ENCODE assay signal across 13 mouse cellular contexts in genomic region chr2:156843331-156843730, GRCm38 (mm10). TPM values are rescaled to one million over a fixed set of nuclear protein-coding genes. Genes with fewer than 3 reads are reported as not detected.
A peak's percentile ranks its signal among the peaks of the same experiment; 100 is the strongest.
DNase-seq lines count a peak whose midpoint lies in the region; ATAC-seq and TF ChIP-seq lines count a peak whose summit lies in the region.
"Had no signal": no experiment of that assay in that cellular context is flagged by ENCODE, and none has a peak within 500 bp of the region (broad histone marks: within the 10 kb centered on the region; RNA-seq: fewer than 3 reads in every experiment).

No protein-coding gene starts in this region.

- H3K27me3 ChIP-seq in heart, embryonic 13.5 days (replicated peaks), result no peaks in the 10 kb centered on the region
- H3K27me3 ChIP-seq in lung, embryonic 14.5 days (ENCODE audit: insufficient read depth, low read length), result no peaks in the 10 kb centered on the region
- H3K27me3 ChIP-seq in limb, embryonic 12.5 days, result no peaks in the 10 kb centered on the region

- H3K9ac ChIP-seq in heart, embryonic 13.5 days, result no peak overlapping the region
- no peak overlapping the region for H3K9ac ChIP-seq in lung, embryonic 14.5 days
- no peak overlapping the region for H3K9ac ChIP-seq in limb, embryonic 12.5 days (replicated peaks)

- TF ChIP-seq POLR2A in brain, embryonic 14.5 days (IDR thresholded peaks at IDR 0.05; ENCODE audit: borderline replicate concordance, extremely low read depth, insufficient read depth, insufficient read length, poor library complexity, severe bottlenecking), result no peak

- no peak overlapping the region for H3K4me3 ChIP-seq in heart, embryonic 13.5 days
- no peak overlapping the region; the same call in 1 of the 2 replicates for H3K4me3 ChIP-seq in lung, embryonic 14.5 days (ENCODE audit: low read depth, low read length)
- no peak overlapping the region for H3K4me3 ChIP-seq in limb, embryonic 12.5 days (replicated peaks)

- no peaks in the 10 kb centered on the region for H3K9me3 ChIP-seq in heart, embryonic 13.5 days
- H3K9me3 ChIP-seq in lung, embryonic 14.5 days (ENCODE audit: low read depth, low read length), result no peaks in the 10 kb centered on the region
- no peaks in the 10 kb centered on the region for H3K9me3 ChIP-seq in limb, embryonic 12.5 days

- DNase-seq in heart, postnatal 4 days, result no peak
- no peak for DNase-seq in lung, embryonic 14.5 days
- no peak for DNase-seq in lung, postnatal 36 days
- peak; percentile 24 for DNase-seq in brain, embryonic 14.5 days (ENCODE audit: low read depth)
- DNase-seq in frontal cortex, postnatal 25 days (ENCODE audit: low spot score in 2 of 2), result no peak
- no peak for DNase-seq in left cerebral cortex, adult 9 months (ENCODE audit: low spot score in 2 of 2)
- DNase-seq: adrenal gland, postnatal 10 days; kidney, postnatal 25 days; lung, adult 2 months had no signal

- ATAC-seq in heart, embryonic 13.5 days (ENCODE audit: extremely low read depth, insufficient number of reproducible peaks, low FRiP score, low TSS enrichment), result no peak
- ATAC-seq in lung, embryonic 14.5 days (ENCODE audit: insufficient read depth), result no peak
- ATAC-seq in limb, embryonic 12.5 days (ENCODE audit: insufficient number of reproducible peaks, insufficient read depth, low FRiP score, low TSS enrichment, low read depth), result no peak

- H3K4me1 ChIP-seq in heart, embryonic 13.5 days, result peaks cover 59% of the 10 kb centered on the region
- H3K4me1 ChIP-seq in lung, embryonic 14.5 days (ENCODE audit: insufficient read depth), result peaks cover 38% of the 10 kb centered on the region
- peaks cover 69% of the 10 kb centered on the region for H3K4me1 ChIP-seq in limb, embryonic 12.5 days (replicated peaks)

- H3K27ac ChIP-seq in heart, embryonic 13.5 days (replicated peaks), result no peak overlapping the region
- no peak overlapping the region for H3K27ac ChIP-seq in lung, embryonic 14.5 days (ENCODE audit: low read depth)
- peak overlapping the region; percentile 68; the same call in 1 of the 2 replicates for H3K27ac ChIP-seq in limb, embryonic 12.5 days

- 78% methylated on average over 10 of the region's 10 CpGs for WGBS in heart, embryonic 13.5 days
- 65% methylated on average over 10 of the region's 10 CpGs for WGBS in lung, embryonic 14.5 days
- 43% methylated on average over 10 of the region's 10 CpGs for WGBS in limb, embryonic 12.5 days

- H3K36me3 ChIP-seq in heart, embryonic 13.5 days, result peaks cover 42% of the 10 kb centered on the region
- peaks cover 41% of the 10 kb centered on the region for H3K36me3 ChIP-seq in lung, embryonic 14.5 days (ENCODE audit: insufficient read depth)
- H3K36me3 ChIP-seq in limb, embryonic 12.5 days, result peaks cover 44% of the 10 kb centered on the region

- no peak for TF ChIP-seq CTCF in lung, embryonic 14.5 days (IDR thresholded peaks at IDR 0.05; ENCODE audit: low read depth)
- TF ChIP-seq CTCF in brain, embryonic 14.5 days (IDR thresholded peaks at IDR 0.05; ENCODE audit: borderline replicate concordance, extremely low read depth, insufficient read depth, insufficient read length), result no peak

- peak overlapping the region; percentile 81 for H3K4me2 ChIP-seq in heart, embryonic 13.5 days
- H3K4me2 ChIP-seq in lung, embryonic 14.5 days, result peak overlapping the region; percentile 75
- H3K4me2 ChIP-seq in limb, embryonic 12.5 days, result peak overlapping the region; percentile 92

RNA-seq across cellular contexts. Expression of gene Tgif2, which starts 3.5 kb away (rescaled TPM):
- polyA plus RNA-seq in heart, embryonic 13.5 days (2015; fragmentation: Nextera tagmentation; extraction: Ambion mirVana), result 35.5 and 35.9 TPM in 2 replicates
- 10 to 100 TPM; 18.2 to 19.3 TPM for total RNA-seq in heart, postnatal 4 days (2021)
- polyA plus RNA-seq in lung, embryonic 14.5 days (2014; fragmentation: Nextera tagmentation; extraction: Ambion mirVana), result 69.1 and 75.1 TPM in 2 replicates
- polyA plus RNA-seq in brain, embryonic 14.5 days (2012; rRNA removed), result 32.5 and 43.0 TPM in 2 replicates
- polyA plus RNA-seq in limb, embryonic 12.5 days (2016; fragmentation: Nextera tagmentation; extraction: Ambion mirVana), result 83.6 and 89.8 TPM in 2 replicates

RNA-seq across cellular contexts. Expression of gene 4930518I15Rik, which starts 14.4 kb away (rescaled TPM):
- 4.1 and 5.3 TPM in 2 replicates for polyA plus RNA-seq in heart, embryonic 13.5 days (2015; fragmentation: Nextera tagmentation; extraction: Ambion mirVana)
- total RNA-seq in heart, postnatal 4 days (2021), result 1 to 10 TPM; 1.3 to 2.0 TPM
- 5.7 and 7.2 TPM in 2 replicates for polyA plus RNA-seq in lung, embryonic 14.5 days (2014; fragmentation: Nextera tagmentation; extraction: Ambion mirVana)
- 3.3 and 4.6 TPM in 2 replicates for polyA plus RNA-seq in brain, embryonic 14.5 days (2012; rRNA removed)
- 11.1 and 12.5 TPM in 2 replicates for polyA plus RNA-seq in limb, embryonic 12.5 days (2016; fragmentation: Nextera tagmentation; extraction: Ambion mirVana)

RNA-seq across cellular contexts. Expression of gene Rab5if, which starts 19.6 kb away (rescaled TPM):
- 163 and 172 TPM in 2 replicates for polyA plus RNA-seq in heart, embryonic 13.5 days (2015; fragmentation: Nextera tagmentation; extraction: Ambion mirVana)
- 100 to 1,000 TPM; 136 to 142 TPM for total RNA-seq in heart, postnatal 4 days (2021)
- 194 and 210 TPM in 2 replicates for polyA plus RNA-seq in lung, embryonic 14.5 days (2014; fragmentation: Nextera tagmentation; extraction: Ambion mirVana)
- 118 and 143 TPM in 2 replicates for polyA plus RNA-seq in brain, embryonic 14.5 days (2012; rRNA removed)
- 177 and 190 TPM in 2 replicates for polyA plus RNA-seq in limb, embryonic 12.5 days (2016; fragmentation: Nextera tagmentation; extraction: Ambion mirVana)

RNA-seq across cellular contexts. Expression of gene Sla2, which starts 43.7 kb away (rescaled TPM):
- 0.28 and 0.37 TPM in 2 replicates for polyA plus RNA-seq in heart, embryonic 13.5 days (2015; fragmentation: Nextera tagmentation; extraction: Ambion mirVana)
- total RNA-seq in heart, postnatal 4 days (2021), result not detected
- 0.21 and 0.50 TPM in 2 replicates for polyA plus RNA-seq in lung, embryonic 14.5 days (2014; fragmentation: Nextera tagmentation; extraction: Ambion mirVana)
- polyA plus RNA-seq in brain, embryonic 14.5 days (2012; rRNA removed), result 0.03 and 0.06 TPM in 2 replicates
- polyA plus RNA-seq in limb, embryonic 12.5 days (2016; fragmentation: Nextera tagmentation; extraction: Ambion mirVana), result 0.58 and 0.76 TPM in 2 replicates
- total RNA-seq: heart, postnatal 25 days; left cerebral cortex, postnatal 10 days had no signal
